Mouse (Mus musculus): Measurements from ENCODE around the gene Arhgap19. TPM values are rescaled to one million over a fixed set of nuclear protein-coding genes. Genes with fewer than 3 reads are reported as not detected.

Gene Arhgap19
- polyA plus RNA-seq, 1 experiment from 2014 or later, result 43.6 TPM

GRCm38 (mm10) chr19:41829381-41830105 lies 27.7 kb upstream of the Arhgap19 start, which contains the start of gene Frat1:
Frat1 (plus strand) TSS chr19:41829970.
- H3K36me3 ChIP-seq (ENCODE audit: control insufficient read depth, insufficient read depth, low read length), result no peaks in the 10 kb centered on the region
- peak within 1 kb of the TSS; percentile 79 for H3K9ac ChIP-seq (ENCODE audit: low read length)
- H3K4me2 ChIP-seq (ENCODE audit: low read depth, severe bottlenecking), result peak within 1 kb of the TSS; percentile 99
- DNase-seq (ENCODE audit: low spot score) (peak; percentile 95), ATAC-seq (ENCODE audit: insufficient number of reproducible peaks, low FRiP score, low TSS enrichment, low read depth) (peak; percentile 90)
- H3K4me3 ChIP-seq (ENCODE audit: low read depth, low read length), result peak within 1 kb of the TSS; percentile 69
- peaks cover 11% of the 10 kb centered on the region for H3K4me1 ChIP-seq (ENCODE audit: control insufficient read depth, insufficient read depth, low read length)
- peak within 1 kb of the TSS; percentile 80; the same call in 1 of the 2 replicates for H3K27ac ChIP-seq (replicated peaks; ENCODE audit: low read depth, low read length)
- no peaks in the 10 kb centered on the region for H3K9me3 ChIP-seq (ENCODE audit: control insufficient read depth, low read length)
- WGBS, result under 1% methylated on average over 36 of the region's 39 CpGs
- peaks cover 19% of the 10 kb centered on the region for H3K27me3 ChIP-seq (ENCODE audit: control insufficient read depth, insufficient read depth, low read length)

GRCm38 (mm10) chr19:41828941-41829340 lies 27.1 kb upstream of the Arhgap19 start:
- Histone ChIP-seq H3K27ac (replicated peaks; ENCODE audit: low read depth, low read length) (no peak overlapping the region), H3K27me3 (ENCODE audit: control insufficient read depth, insufficient read depth, low read length) (peaks cover 19% of the 10 kb centered on the region), H3K9me3 (ENCODE audit: control insufficient read depth, low read length) (no peaks in the 10 kb centered on the region), H3K36me3 (ENCODE audit: control insufficient read depth, insufficient read depth, low read length) (no peaks in the 10 kb centered on the region), H3K4me1 (ENCODE audit: control insufficient read depth, insufficient read depth, low read length) (peaks cover 11% of the 10 kb centered on the region), H3K9ac (ENCODE audit: low read length) (no peak overlapping the region), H3K4me2 (ENCODE audit: low read depth, severe bottlenecking) (peak overlapping the region; percentile 99; the same call in 1 of the 2 replicates), H3K4me3 (ENCODE audit: low read depth, low read length) (0 out of 2 replicates have a peak overlapping the region, but pooled peaks have one; percentile 69)
- DNase-seq (ENCODE audit: low spot score) (no peak), ATAC-seq (ENCODE audit: insufficient number of reproducible peaks, low FRiP score, low TSS enrichment, low read depth) (no peak)
- 77% methylated on average over 3 of the region's 3 CpGs for WGBS

DNA sequence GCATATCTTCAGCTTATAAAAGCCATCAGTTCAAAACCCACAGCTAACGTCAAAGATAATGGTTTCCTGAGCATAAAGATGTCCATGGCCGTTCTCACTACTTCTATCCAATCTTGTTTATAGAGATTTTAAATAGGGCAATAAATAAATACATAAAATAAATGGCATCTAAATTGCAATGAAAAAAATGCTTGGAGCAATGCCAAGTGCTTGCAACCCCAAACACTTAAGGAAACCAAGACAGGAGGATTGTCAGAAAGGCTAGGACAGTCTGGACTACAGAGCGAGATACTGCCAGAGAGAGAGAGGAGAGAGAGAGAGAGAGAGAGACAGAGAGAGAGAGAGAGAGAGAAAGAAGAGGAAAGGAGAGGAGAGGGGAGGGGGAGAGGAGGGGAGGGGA lies 24.7 kb upstream of the Arhgap19 start:
- H3K9ac ChIP-seq (ENCODE audit: low read length), result no peak overlapping the region
- no peak overlapping the region for H3K4me3 ChIP-seq (ENCODE audit: low read depth, low read length)
- H3K4me1 ChIP-seq (ENCODE audit: control insufficient read depth, insufficient read depth, low read length), result 0 out of 2 replicates have a peak, but pooled peaks cover 6% of the 10 kb centered on the region
- H3K9me3 ChIP-seq (ENCODE audit: control insufficient read depth, low read length), result no peaks in the 10 kb centered on the region
- 77% methylated on average over 3 of the region's 3 CpGs for WGBS
- H3K27ac ChIP-seq (replicated peaks; ENCODE audit: low read depth, low read length), result no peak overlapping the region
- H3K36me3 ChIP-seq (ENCODE audit: control insufficient read depth, insufficient read depth, low read length), result no peaks in the 10 kb centered on the region
- no peak overlapping the region for H3K4me2 ChIP-seq (ENCODE audit: low read depth, severe bottlenecking)
- H3K27me3 ChIP-seq (ENCODE audit: control insufficient read depth, insufficient read depth, low read length), result peaks cover 8% of the 10 kb centered on the region
- DNase-seq (ENCODE audit: low spot score), result no peak
- no peak for ATAC-seq (ENCODE audit: insufficient number of reproducible peaks, low FRiP score, low TSS enrichment, low read depth)

GRCm38 (mm10) chr19:41824950-41825349 lies 23.1 kb upstream of the Arhgap19 start:
- Histone ChIP-seq H3K36me3 (ENCODE audit: control insufficient read depth, insufficient read depth, low read length) (no peaks in the 10 kb centered on the region), H3K4me3 (ENCODE audit: low read depth, low read length) (no peak overlapping the region), H3K9ac (ENCODE audit: low read length) (no peak overlapping the region), H3K4me2 (ENCODE audit: low read depth, severe bottlenecking) (no peak overlapping the region), H3K27me3 (ENCODE audit: control insufficient read depth, insufficient read depth, low read length) (no peaks in the 10 kb centered on the region), H3K9me3 (ENCODE audit: control insufficient read depth, low read length) (no peaks in the 10 kb centered on the region), H3K4me1 (ENCODE audit: control insufficient read depth, insufficient read depth, low read length) (no peaks in the 10 kb centered on the region), H3K27ac (replicated peaks; ENCODE audit: low read depth, low read length) (no peak overlapping the region)
- WGBS, result 85% methylated on average over 5 of the region's 5 CpGs
- ATAC-seq (ENCODE audit: insufficient number of reproducible peaks, low FRiP score, low TSS enrichment, low read depth), result no peak
- no peak for DNase-seq (ENCODE audit: low spot score)

DNA sequence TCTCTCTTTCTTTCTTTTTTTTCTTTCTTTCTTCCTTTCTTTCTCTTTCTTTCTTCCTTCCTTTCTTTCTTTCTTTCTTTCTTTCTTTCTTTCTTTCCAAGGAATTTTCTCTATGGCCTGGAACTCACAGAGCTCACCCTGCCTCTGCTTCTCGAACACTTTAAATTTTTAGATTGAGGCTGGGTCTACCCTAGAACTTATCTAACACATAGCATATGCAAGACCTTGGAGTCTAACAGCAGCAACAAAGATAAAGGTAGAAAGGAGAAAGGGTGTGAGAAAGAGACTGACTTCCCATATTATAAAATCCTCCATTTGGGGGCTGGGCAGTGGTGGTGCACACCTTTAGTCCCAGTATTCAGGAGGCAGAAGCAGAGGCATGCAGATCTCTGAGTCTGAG lies 20.7 kb upstream of the Arhgap19 start:
- H3K27me3 ChIP-seq (ENCODE audit: control insufficient read depth, insufficient read depth, low read length), result no peaks in the 10 kb centered on the region
- H3K4me2 ChIP-seq (ENCODE audit: low read depth, severe bottlenecking), result no peak overlapping the region
- H3K4me1 ChIP-seq (ENCODE audit: control insufficient read depth, insufficient read depth, low read length), result no peaks in the 10 kb centered on the region
- 93% methylated on average over 1 of the region's 1 CpGs for WGBS
- DNase-seq (ENCODE audit: low spot score) (no peak), ATAC-seq (ENCODE audit: insufficient number of reproducible peaks, low FRiP score, low TSS enrichment, low read depth) (no peak)
- no peak overlapping the region for H3K9ac ChIP-seq (ENCODE audit: low read length)
- H3K36me3 ChIP-seq (ENCODE audit: control insufficient read depth, insufficient read depth, low read length), result no peaks in the 10 kb centered on the region
- no peak overlapping the region for H3K4me3 ChIP-seq (ENCODE audit: low read depth, low read length)
- no peak overlapping the region for H3K27ac ChIP-seq (replicated peaks; ENCODE audit: low read depth, low read length)
- H3K9me3 ChIP-seq (ENCODE audit: control insufficient read depth, low read length), result no peaks in the 10 kb centered on the region

DNA sequence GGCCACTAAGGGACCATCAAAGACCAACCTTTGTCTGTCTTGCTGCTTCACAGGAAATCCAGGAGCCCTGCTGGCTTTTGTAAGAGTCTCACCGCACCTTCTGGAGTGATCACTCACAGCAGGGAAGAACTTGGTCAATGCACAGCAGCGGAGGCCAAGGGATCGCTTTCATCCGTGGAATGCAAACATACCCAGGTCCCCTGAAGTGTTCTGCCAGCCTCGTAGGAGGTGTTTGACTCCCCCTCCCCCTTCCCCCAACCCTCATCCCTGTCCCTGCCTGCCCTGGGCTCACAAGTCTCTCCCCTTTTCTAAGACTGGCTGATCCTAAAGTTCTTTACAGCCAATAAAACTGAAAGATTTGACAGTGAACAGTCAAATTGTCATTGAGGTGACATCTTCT lies 19.6 kb upstream of the Arhgap19 start:
- Histone ChIP-seq H3K4me2 (ENCODE audit: low read depth, severe bottlenecking) (no peak overlapping the region), H3K4me3 (ENCODE audit: low read depth, low read length) (no peak overlapping the region), H3K4me1 (ENCODE audit: control insufficient read depth, insufficient read depth, low read length) (no peaks in the 10 kb centered on the region), H3K9ac (ENCODE audit: low read length) (no peak overlapping the region), H3K27ac (replicated peaks; ENCODE audit: low read depth, low read length) (no peak overlapping the region), H3K27me3 (ENCODE audit: control insufficient read depth, insufficient read depth, low read length) (no peaks in the 10 kb centered on the region), H3K36me3 (ENCODE audit: control insufficient read depth, insufficient read depth, low read length) (no peaks in the 10 kb centered on the region), H3K9me3 (ENCODE audit: control insufficient read depth, low read length) (no peaks in the 10 kb centered on the region)
- 12% methylated on average over 5 of the region's 5 CpGs for WGBS
- DNase-seq (ENCODE audit: low spot score) (no peak), ATAC-seq (ENCODE audit: insufficient number of reproducible peaks, low FRiP score, low TSS enrichment, low read depth) (no peak)

GRCm38 (mm10) chr19:41818749-41819148 lies 16.9 kb upstream of the Arhgap19 start:
- Histone ChIP-seq H3K4me3 (ENCODE audit: low read depth, low read length) (no peak overlapping the region), H3K4me2 (ENCODE audit: low read depth, severe bottlenecking) (no peak overlapping the region), H3K9ac (ENCODE audit: low read length) (no peak overlapping the region), H3K9me3 (ENCODE audit: control insufficient read depth, low read length) (no peaks in the 10 kb centered on the region), H3K27ac (replicated peaks; ENCODE audit: low read depth, low read length) (no peak overlapping the region), H3K4me1 (ENCODE audit: control insufficient read depth, insufficient read depth, low read length) (no peaks in the 10 kb centered on the region), H3K27me3 (ENCODE audit: control insufficient read depth, insufficient read depth, low read length) (no peaks in the 10 kb centered on the region), H3K36me3 (ENCODE audit: control insufficient read depth, insufficient read depth, low read length) (no peaks in the 10 kb centered on the region)
- no peak for DNase-seq (ENCODE audit: low spot score)
- WGBS, result 86% methylated on average over 4 of the region's 4 CpGs
- ATAC-seq (ENCODE audit: insufficient number of reproducible peaks, low FRiP score, low TSS enrichment, low read depth), result no peak

GRCm38 (mm10) chr19:41817325-41817724 lies 15.5 kb upstream of the Arhgap19 start:
- ATAC-seq (ENCODE audit: insufficient number of reproducible peaks, low FRiP score, low TSS enrichment, low read depth) (no peak), DNase-seq (ENCODE audit: low spot score) (no peak)
- Histone ChIP-seq H3K9me3 (ENCODE audit: control insufficient read depth, low read length) (no peaks in the 10 kb centered on the region), H3K36me3 (ENCODE audit: control insufficient read depth, insufficient read depth, low read length) (no peaks in the 10 kb centered on the region), H3K27ac (replicated peaks; ENCODE audit: low read depth, low read length) (no peak overlapping the region; the same call in 1 of the 2 replicates), H3K4me3 (ENCODE audit: low read depth, low read length) (no peak overlapping the region), H3K27me3 (ENCODE audit: control insufficient read depth, insufficient read depth, low read length) (no peaks in the 10 kb centered on the region), H3K4me1 (ENCODE audit: control insufficient read depth, insufficient read depth, low read length) (no peaks in the 10 kb centered on the region), H3K4me2 (ENCODE audit: low read depth, severe bottlenecking) (no peak overlapping the region), H3K9ac (ENCODE audit: low read length) (no peak overlapping the region)
- 52% methylated on average over 10 of the region's 10 CpGs for WGBS
